Mouse (Mus musculus): ENCODE data around the gene Clk4. TPM values are rescaled to one million over a fixed set of nuclear protein-coding genes. Genes with fewer than 3 reads are reported as not detected.

The Clk4 gene
- total RNA-seq, 2 experiments from 2014 or later = 121 to 209 TPM

- no peak for ATAC-seq (replicated peaks; ENCODE audit: poor library complexity, severe bottlenecking)
Measured at GRCm38 (mm10) chr11:51303981-51304553, 42.5 kb downstream of the Clk4 start.

DNA sequence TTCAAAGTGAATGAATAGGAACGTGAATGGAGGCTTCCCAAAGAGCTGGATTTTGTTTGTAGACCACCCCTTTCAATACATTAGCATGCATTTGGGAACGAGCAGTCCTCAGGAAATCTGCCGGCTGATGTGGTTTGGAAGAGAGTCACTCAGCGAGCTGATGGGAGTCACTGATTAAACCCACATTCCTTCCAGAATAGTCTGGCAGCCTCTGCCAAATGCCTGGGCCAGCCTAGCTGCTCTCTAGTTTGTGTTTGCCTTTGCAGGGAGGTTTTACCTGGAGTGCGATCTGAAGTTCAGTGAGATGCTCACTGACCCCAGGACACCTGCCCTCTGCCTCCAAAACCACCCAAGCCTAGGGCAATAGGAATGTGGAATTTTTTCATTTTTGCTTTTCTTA lies 46.8 kb downstream of the Clk4 start:
- ATAC-seq (replicated peaks; ENCODE audit: poor library complexity, severe bottlenecking) = no peak

DNA sequence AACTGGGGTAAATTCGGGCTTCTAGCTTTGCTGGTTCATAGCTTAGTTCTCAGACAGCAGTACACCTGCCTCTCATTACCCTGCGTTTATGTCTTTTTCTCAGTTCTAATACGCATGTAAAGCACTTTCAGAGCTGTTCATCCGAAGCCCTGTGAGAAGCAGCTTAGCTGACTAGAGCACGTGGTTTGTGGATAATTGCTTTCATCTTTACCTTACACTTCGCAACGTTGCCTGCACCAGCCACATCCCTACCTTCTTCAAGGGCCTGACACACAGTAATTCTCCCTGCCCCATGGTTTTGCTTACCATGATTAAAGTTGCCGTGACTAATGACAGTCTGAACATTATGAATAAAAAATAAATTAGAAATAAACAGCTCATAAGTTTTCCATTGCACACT lies 50.3 kb downstream of the Clk4 start:
- no peak for ATAC-seq (replicated peaks; ENCODE audit: poor library complexity, severe bottlenecking)

DNA sequence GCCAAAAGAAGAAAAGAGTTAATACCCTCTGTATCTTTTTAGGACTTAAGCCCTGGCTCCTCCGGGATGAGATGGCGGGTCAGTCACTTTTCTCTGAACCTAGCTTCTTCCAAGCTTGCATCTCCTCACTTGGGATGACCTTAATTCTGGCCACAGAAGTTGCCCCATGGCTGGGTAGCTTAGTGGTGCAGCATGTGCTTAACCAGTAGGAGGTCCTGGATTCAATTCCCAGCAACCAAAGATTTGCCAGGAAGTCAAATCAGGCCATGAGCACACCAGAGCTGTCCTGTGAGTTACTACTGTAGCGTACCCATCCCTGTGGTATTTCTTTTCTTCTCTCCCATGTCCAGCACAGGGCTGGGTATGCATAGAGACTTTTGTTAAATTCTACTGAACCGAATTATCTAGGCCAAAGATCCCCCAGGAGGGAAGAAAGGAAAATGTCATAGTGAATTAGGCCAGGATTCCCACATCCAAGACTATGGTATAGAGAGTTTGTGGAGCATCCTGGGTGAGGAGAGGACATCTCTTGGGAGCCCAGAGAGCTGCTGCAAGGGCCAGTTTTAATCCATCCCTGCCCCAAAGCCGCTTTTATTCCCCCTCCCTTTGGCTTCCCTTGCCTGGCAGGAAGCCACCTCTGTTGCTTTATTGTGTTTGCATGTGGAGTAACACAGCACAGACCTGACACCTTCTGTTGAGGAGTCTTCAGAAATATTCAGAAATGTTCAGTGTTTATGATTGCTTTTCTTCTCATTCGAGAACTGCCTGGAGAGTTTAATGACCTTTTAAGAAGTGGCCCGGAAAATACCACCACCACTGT lies 54.7 kb downstream of the Clk4 start:
- ATAC-seq (replicated peaks; ENCODE audit: poor library complexity, severe bottlenecking) = no peak

DNA sequence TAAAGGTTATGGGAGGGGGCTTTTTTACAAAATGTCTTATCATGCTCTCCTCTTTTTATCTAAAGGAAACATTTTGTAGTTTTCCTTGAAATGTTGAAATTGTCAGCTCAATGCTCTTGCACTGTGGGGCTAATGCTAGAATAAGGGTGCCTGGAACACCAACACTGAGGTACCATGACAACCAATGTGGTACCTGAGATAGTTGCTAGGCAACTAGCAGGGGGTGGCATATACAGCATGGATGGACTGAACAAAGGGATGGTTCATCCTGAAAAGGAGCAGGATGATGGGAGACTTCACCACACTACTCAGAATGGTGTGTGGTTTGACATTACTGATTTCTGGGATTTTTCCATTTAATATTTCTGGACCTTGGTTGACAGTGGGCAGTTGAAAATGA lies 59.1 kb downstream of the Clk4 start:
- ATAC-seq (replicated peaks; ENCODE audit: poor library complexity, severe bottlenecking) = no peak

DNA sequence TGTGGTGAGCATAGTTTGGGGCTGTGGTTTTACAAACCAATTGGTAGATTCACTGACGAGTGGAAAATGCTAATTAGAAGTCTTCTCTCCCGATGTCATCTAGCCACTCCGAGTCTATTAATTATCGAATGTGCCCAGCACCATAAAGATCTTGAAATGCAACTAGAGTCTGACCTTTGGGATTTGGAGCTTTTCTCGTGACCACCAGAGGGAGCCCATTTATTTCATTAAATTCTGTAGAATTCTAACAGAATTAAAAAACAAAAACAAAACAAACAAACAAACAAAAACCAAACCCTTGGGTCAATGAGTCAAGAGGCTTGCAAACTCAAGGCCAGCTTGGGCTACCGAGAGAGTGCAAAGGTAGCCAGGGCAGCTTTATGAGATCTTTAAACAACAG lies 65.4 kb downstream of the Clk4 start:
- ATAC-seq (replicated peaks; ENCODE audit: poor library complexity, severe bottlenecking) = no peak

DNA sequence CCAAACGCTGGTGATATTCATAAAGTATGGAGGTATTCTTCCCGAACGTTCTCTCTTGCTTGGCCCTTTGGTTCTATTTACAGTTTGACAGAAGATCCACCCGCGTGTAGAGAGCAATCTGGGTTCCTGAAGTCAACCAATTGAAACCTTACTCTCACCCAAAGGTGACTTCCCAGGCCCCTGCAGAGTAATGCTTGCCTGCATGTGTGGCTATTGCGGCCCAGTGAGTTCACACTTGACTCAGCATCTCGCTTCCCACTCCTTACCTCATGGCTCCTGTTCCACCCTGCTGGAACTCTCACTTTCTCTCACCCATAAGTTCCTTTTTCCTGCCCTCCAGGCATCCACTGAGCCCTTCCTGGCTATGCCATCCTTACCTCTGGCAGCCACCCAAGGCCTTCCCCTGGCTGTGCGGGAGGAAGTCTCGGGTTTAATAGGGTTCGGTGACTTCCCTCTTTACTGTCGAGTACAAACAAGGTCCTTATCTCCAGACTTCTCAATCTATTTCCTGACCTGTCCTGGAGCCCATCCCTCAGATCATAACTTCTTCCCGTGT lies 66.9 kb downstream of the Clk4 start:
- peak; percentile 86 for ATAC-seq (replicated peaks; ENCODE audit: poor library complexity, severe bottlenecking)

GRCm38 (mm10) chr11:51329837-51330714 lies 68.5 kb downstream of the Clk4 start:
- ATAC-seq (replicated peaks; ENCODE audit: poor library complexity, severe bottlenecking) = peak; percentile 55

Other genes starting within 250 kb of the Clk4 start
- not detected in 2 replicates for gene Olfr54, start 247.5 kb upstream of the Clk4 start, total RNA-seq (2014; fragmentation: Nextera tagmentation)
- gene Olfr54, start 247.5 kb upstream of the Clk4 start, total RNA-seq (2017) = not detected in 2 replicates
- gene Olfr1375, start 213.6 kb upstream of the Clk4 start, total RNA-seq (2014; fragmentation: Nextera tagmentation) = not detected in 2 replicates
- gene Olfr1375, start 213.6 kb upstream of the Clk4 start, total RNA-seq (2017) = not detected in 2 replicates
- 0.83 TPM in 1 of 2 replicates, not detected in the other for gene Zfp354a, start 202.5 kb upstream of the Clk4 start, total RNA-seq (2014; fragmentation: Nextera tagmentation)
- gene Zfp354a, start 202.5 kb upstream of the Clk4 start, total RNA-seq (2017) = not detected in 2 replicates
- gene Gm12569, start 41.3 kb upstream of the Clk4 start, total RNA-seq (2014; fragmentation: Nextera tagmentation) = not detected in 2 replicates
- not detected in 2 replicates for gene Gm12569, start 41.3 kb upstream of the Clk4 start, total RNA-seq (2017)
- gene BC049762, start 1.3 kb downstream of the Clk4 start, total RNA-seq (2014; fragmentation: Nextera tagmentation) = 2.2 TPM in 1 of 2 replicates, not detected in the other
- gene BC049762, start 1.3 kb downstream of the Clk4 start, total RNA-seq (2017) = 1.8 TPM in 1 of 2 replicates, not detected in the other
- not detected in 2 replicates for gene Col23a1, start 28.2 kb downstream of the Clk4 start, total RNA-seq (2014; fragmentation: Nextera tagmentation)
- 0.04 and 0.15 TPM in 2 replicates for gene Col23a1, start 28.2 kb downstream of the Clk4 start, total RNA-seq (2017)

All from granulocyte monocyte progenitor cell, adult 5-6 weeks (primary cell).